In genomic region chr4:43259435-43259834, GRCm38 (mm10) we compare ENCODE assay signal across 19 mouse cellular contexts. TPM values are rescaled to one million over a fixed set of nuclear protein-coding genes. Genes with fewer than 3 reads are reported as not detected.
DNase-seq lines count a peak whose midpoint lies in the region; ATAC-seq and TF ChIP-seq lines count a peak whose summit lies in the region.
"Had no signal": no experiment of that assay in that cellular context is flagged by ENCODE, and none has a peak within 500 bp of the region (broad histone marks: within the 10 kb centered on the region; RNA-seq: fewer than 3 reads in every experiment).

No protein-coding gene starts in this region.

- H3K4me3 ChIP-seq in hindbrain, embryonic 13.5 days = no peak overlapping the region
- H3K4me3 ChIP-seq in hindbrain, embryonic 11.5 days (ENCODE audit: low read depth, low read length) = no peak overlapping the region
- no peak overlapping the region for H3K4me3 ChIP-seq in stomach, embryonic 15.5 days (replicated peaks)
- H3K4me3 ChIP-seq in stomach, postnatal 0 days (ENCODE audit: low read depth, low read length) = no peak overlapping the region
- H3K4me3 ChIP-seq in embryonic facial prominence, embryonic 14.5 days (ENCODE audit: low read depth, low read length) = no peak overlapping the region
- H3K4me3 ChIP-seq in stomach, embryonic 16.5 days (replicated peaks; ENCODE audit: low read length) = no peak overlapping the region
- H3K4me3 ChIP-seq: forebrain, embryonic 13.5 days; layer of hippocampus, adult 2 months; limb, embryonic 15.5 days; midbrain, embryonic 12.5 days had no signal

- ATAC-seq in hindbrain, embryonic 13.5 days (ENCODE audit: low FRiP score) = no peak
- ATAC-seq in hindbrain, embryonic 11.5 days (ENCODE audit: low FRiP score) = no peak
- peak; percentile 31; the same call in 1 of the 2 replicates for ATAC-seq in stomach, embryonic 15.5 days (ENCODE audit: insufficient read depth, low FRiP score, low read depth)
- no peak for ATAC-seq in stomach, postnatal 0 days (ENCODE audit: low FRiP score, low TSS enrichment)
- peak; percentile 62 for ATAC-seq in embryonic facial prominence, embryonic 14.5 days (ENCODE audit: low read depth)
- peak; percentile 44; the same call in 1 of the 2 replicates for ATAC-seq in stomach, embryonic 16.5 days (ENCODE audit: insufficient read depth, low FRiP score)
- ATAC-seq: forebrain, embryonic 13.5 days; inflammation-experienced regulatory T-cells, adult 6 months had no signal

- no peaks in the 10 kb centered on the region for H3K4me1 ChIP-seq in hindbrain, embryonic 13.5 days (replicated peaks)
- H3K4me1 ChIP-seq in hindbrain, embryonic 11.5 days (replicated peaks; ENCODE audit: control insufficient read depth, insufficient read depth, low read length) = no peaks in the 10 kb centered on the region
- no peaks in the 10 kb centered on the region for H3K4me1 ChIP-seq in stomach, embryonic 15.5 days
- H3K4me1 ChIP-seq in stomach, postnatal 0 days (replicated peaks; ENCODE audit: control insufficient read depth, insufficient read depth) = no peaks in the 10 kb centered on the region
- H3K4me1 ChIP-seq in embryonic facial prominence, embryonic 14.5 days (ENCODE audit: control insufficient read depth, insufficient read depth, low read length) = peaks cover 5% of the 10 kb centered on the region
- H3K4me1 ChIP-seq in stomach, embryonic 16.5 days (ENCODE audit: control insufficient read depth, insufficient read depth, low read length) = peaks cover 4% of the 10 kb centered on the region
- H3K4me1 ChIP-seq: forebrain, embryonic 13.5 days; midbrain, embryonic 12.5 days had no signal

- no peak for DNase-seq in hindbrain, embryonic 11.5 days (ENCODE audit: low spot score)
- DNase-seq in stomach, postnatal 0 days (ENCODE audit: low spot score) = no peak
- peak; percentile 32 for DNase-seq in embryonic facial prominence, embryonic 14.5 days (ENCODE audit: low spot score)
- no peak for DNase-seq in spleen, postnatal 4 days (ENCODE audit: low spot score in 2 of 2)
- DNase-seq: B cell, adult 2 months; cerebellum, adult 11 months; thymus, adult 2 months; thymus, postnatal 4 days had no signal

- H3K9me3 ChIP-seq in hindbrain, embryonic 13.5 days = no peaks in the 10 kb centered on the region
- no peaks in the 10 kb centered on the region for H3K9me3 ChIP-seq in hindbrain, embryonic 11.5 days (ENCODE audit: control insufficient read depth, low read length)
- H3K9me3 ChIP-seq in stomach, embryonic 15.5 days = no peaks in the 10 kb centered on the region
- H3K9me3 ChIP-seq in stomach, postnatal 0 days (ENCODE audit: control insufficient read depth, low read length) = no peaks in the 10 kb centered on the region
- H3K9me3 ChIP-seq in embryonic facial prominence, embryonic 14.5 days (ENCODE audit: control insufficient read depth, low read length) = no peaks in the 10 kb centered on the region
- no peaks in the 10 kb centered on the region for H3K9me3 ChIP-seq in stomach, embryonic 16.5 days (replicated peaks; ENCODE audit: control insufficient read depth, low read length)
- H3K9me3 ChIP-seq: forebrain, embryonic 13.5 days; G1E; limb, embryonic 15.5 days; midbrain, embryonic 12.5 days had no signal

- H3K9ac ChIP-seq in hindbrain, embryonic 13.5 days = no peak overlapping the region
- H3K9ac ChIP-seq in hindbrain, embryonic 11.5 days (ENCODE audit: low read depth, low read length) = no peak overlapping the region
- no peak overlapping the region for H3K9ac ChIP-seq in stomach, embryonic 15.5 days
- H3K9ac ChIP-seq in stomach, postnatal 0 days (ENCODE audit: low read length) = no peak overlapping the region
- no peak overlapping the region for H3K9ac ChIP-seq in embryonic facial prominence, embryonic 14.5 days (ENCODE audit: low read depth, low read length)
- H3K9ac ChIP-seq in stomach, embryonic 16.5 days (ENCODE audit: low read length) = no peak overlapping the region
- H3K9ac ChIP-seq: forebrain, embryonic 13.5 days; hindbrain, embryonic 14.5 days; limb, embryonic 15.5 days; liver, embryonic 14.5 days; midbrain, embryonic 12.5 days had no signal

- WGBS in hindbrain, embryonic 13.5 days = 75% methylated on average over 3 of the region's 3 CpGs
- 80% methylated on average over 3 of the region's 3 CpGs for WGBS in hindbrain, embryonic 11.5 days
- WGBS in stomach, embryonic 15.5 days = 51% methylated on average over 3 of the region's 3 CpGs
- 51% methylated on average over 3 of the region's 3 CpGs for WGBS in stomach, postnatal 0 days
- WGBS in embryonic facial prominence, embryonic 14.5 days = 33% methylated on average over 3 of the region's 3 CpGs
- 55% methylated on average over 3 of the region's 3 CpGs for WGBS in stomach, embryonic 16.5 days

- H3K27me3 ChIP-seq in hindbrain, embryonic 13.5 days = no peaks in the 10 kb centered on the region
- H3K27me3 ChIP-seq in hindbrain, embryonic 11.5 days (ENCODE audit: control insufficient read depth, insufficient read depth, low read length) = no peaks in the 10 kb centered on the region
- no peaks in the 10 kb centered on the region for H3K27me3 ChIP-seq in stomach, embryonic 15.5 days (replicated peaks)
- H3K27me3 ChIP-seq in stomach, postnatal 0 days (ENCODE audit: control insufficient read depth, insufficient read depth, low read length) = no peaks in the 10 kb centered on the region
- H3K27me3 ChIP-seq in embryonic facial prominence, embryonic 14.5 days (replicated peaks; ENCODE audit: control insufficient read depth, insufficient read depth, low read length) = no peaks in the 10 kb centered on the region
- no peaks in the 10 kb centered on the region for H3K27me3 ChIP-seq in stomach, embryonic 16.5 days (ENCODE audit: control insufficient read depth, insufficient read depth, low read length)
- H3K27me3 ChIP-seq: forebrain, embryonic 13.5 days; limb, embryonic 15.5 days; midbrain, embryonic 12.5 days had no signal

- TF ChIP-seq CTCF in stomach, postnatal 0 days (IDR thresholded peaks at IDR 0.05; ENCODE audit: low read depth) = no peak

- TF ChIP-seq EP300 in stomach, postnatal 0 days (optimal IDR thresholded peaks at IDR 0.05) = no peak

- no peak overlapping the region for H3K4me2 ChIP-seq in hindbrain, embryonic 13.5 days
- H3K4me2 ChIP-seq in hindbrain, embryonic 11.5 days (replicated peaks; ENCODE audit: low read depth, low read length) = no peak overlapping the region
- no peak overlapping the region for H3K4me2 ChIP-seq in stomach, embryonic 15.5 days
- H3K4me2 ChIP-seq in stomach, postnatal 0 days (replicated peaks; ENCODE audit: low read depth) = no peak overlapping the region
- no peak overlapping the region for H3K4me2 ChIP-seq in embryonic facial prominence, embryonic 14.5 days (ENCODE audit: low read depth, low read length)
- no peak overlapping the region for H3K4me2 ChIP-seq in stomach, embryonic 16.5 days (ENCODE audit: low read depth, low read length)
- H3K4me2 ChIP-seq: forebrain, embryonic 13.5 days; hindbrain, embryonic 14.5 days; limb, embryonic 15.5 days; midbrain, embryonic 12.5 days had no signal

- 0 out of 2 replicates have a peak overlapping the region, but pooled peaks have one; percentile 2 for H3K27ac ChIP-seq in hindbrain, embryonic 13.5 days
- H3K27ac ChIP-seq in hindbrain, embryonic 11.5 days (ENCODE audit: low read depth, low read length) = no peak overlapping the region
- H3K27ac ChIP-seq in stomach, embryonic 15.5 days = no peak overlapping the region
- H3K27ac ChIP-seq in stomach, postnatal 0 days (replicated peaks) = no peak overlapping the region
- H3K27ac ChIP-seq in embryonic facial prominence, embryonic 14.5 days (replicated peaks; ENCODE audit: low read depth, low read length) = no peak overlapping the region
- H3K27ac ChIP-seq in stomach, embryonic 16.5 days (ENCODE audit: low read length) = no peak overlapping the region
- H3K27ac ChIP-seq: forebrain, embryonic 13.5 days; hindbrain, embryonic 14.5 days; layer of hippocampus, adult 2 months; limb, embryonic 15.5 days; liver, embryonic 14.5 days; midbrain, embryonic 12.5 days had no signal

- H3K36me3 ChIP-seq in hindbrain, embryonic 13.5 days = peaks cover 82% of the 10 kb centered on the region
- peaks cover 3% of the 10 kb centered on the region; the same call in 1 of the 2 replicates for H3K36me3 ChIP-seq in hindbrain, embryonic 11.5 days (ENCODE audit: control insufficient read depth, insufficient read depth, low read length)
- no peaks in the 10 kb centered on the region for H3K36me3 ChIP-seq in stomach, embryonic 15.5 days
- no peaks in the 10 kb centered on the region for H3K36me3 ChIP-seq in stomach, postnatal 0 days (ENCODE audit: control insufficient read depth, insufficient read depth, low read length)
- no peaks in the 10 kb centered on the region for H3K36me3 ChIP-seq in embryonic facial prominence, embryonic 14.5 days (ENCODE audit: control insufficient read depth, insufficient read depth, low read length)
- H3K36me3 ChIP-seq in stomach, embryonic 16.5 days (ENCODE audit: control insufficient read depth, insufficient read depth, low read length) = 0 out of 2 replicates have a peak, but pooled peaks cover 4% of the 10 kb centered on the region
- H3K36me3 ChIP-seq: G1E; limb, embryonic 15.5 days had no signal

RNA-seq across cellular contexts. Expression of gene Atp8b5, which starts 7.5 kb away (rescaled TPM):
- polyA plus RNA-seq in hindbrain, embryonic 13.5 days (2015; fragmentation: Nextera tagmentation; extraction: Ambion mirVana) = 0.34 and 0.40 TPM in 2 replicates
- polyA plus RNA-seq in hindbrain, embryonic 11.5 days (2014; fragmentation: Nextera tagmentation; extraction: Ambion mirVana) = 0.17 and 0.23 TPM in 2 replicates
- polyA plus RNA-seq in stomach, embryonic 15.5 days (2015; fragmentation: Nextera tagmentation; extraction: Ambion mirVana) = 0.23 and 0.27 TPM in 2 replicates
- 0.23 and 0.41 TPM in 2 replicates for polyA plus RNA-seq in stomach, postnatal 0 days (2015; fragmentation: Nextera tagmentation; extraction: Ambion mirVana)
- 0.14 and 0.36 TPM in 2 replicates for polyA plus RNA-seq in embryonic facial prominence, embryonic 14.5 days (2014; fragmentation: Nextera tagmentation; extraction: Ambion mirVana)
- 0.19 and 0.22 TPM in 2 replicates for polyA plus RNA-seq in stomach, embryonic 16.5 days (2015; fragmentation: Nextera tagmentation; extraction: Ambion mirVana)
- polyA plus RNA-seq: inflammation-experienced regulatory T-cells, adult 6 months had no signal

Comparison
In these comparisons a context has a peak if more than half of its experiments do, and no peak if none do; other contexts are left out.
1. ATAC-seq: peak in stomach, embryonic 15.5 days (single experiment), embryonic facial prominence, embryonic 14.5 days (single experiment) and stomach, embryonic 16.5 days (single experiment); none in hindbrain, embryonic 13.5 days (single experiment), hindbrain, embryonic 11.5 days (single experiment) and stomach, postnatal 0 days (single experiment).